Comparison of ENCODE assay signal across 17 mouse cellular contexts in the genomic region with DNA sequence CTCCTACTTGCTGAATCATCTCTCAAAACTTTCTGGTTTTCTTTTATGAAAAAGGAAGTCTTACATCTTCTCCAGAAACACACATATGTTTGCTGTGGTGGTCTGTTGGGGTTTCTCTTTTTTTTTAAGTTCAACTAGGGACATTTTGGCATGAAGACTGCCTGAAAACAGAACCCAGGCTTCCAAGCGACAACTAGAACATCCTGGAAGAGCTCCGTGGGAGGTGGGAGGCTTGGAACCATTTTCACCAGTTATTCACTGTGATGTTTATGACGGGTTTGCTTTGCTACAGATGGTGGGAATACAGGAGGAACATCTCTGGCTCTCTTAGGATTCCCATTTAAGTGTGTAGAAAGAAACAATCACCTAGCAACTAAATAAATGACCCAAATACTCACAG.
DNase-seq lines count a peak whose midpoint lies in the region; ATAC-seq and TF ChIP-seq lines count a peak whose summit lies in the region.
"Had no signal": no experiment of that assay in that cellular context is flagged by ENCODE, and none has a peak within 500 bp of the region (broad histone marks: within the 10 kb centered on the region; RNA-seq: fewer than 3 reads in every experiment).

No protein-coding gene starts in this region.

- no peak for ATAC-seq in midbrain, embryonic 14.5 days (ENCODE audit: low FRiP score, low TSS enrichment)
- ATAC-seq in hindbrain, embryonic 16.5 days, result no peak

- H3K9me3 ChIP-seq in midbrain, embryonic 14.5 days (ENCODE audit: control insufficient read depth, low read length), result no peaks in the 10 kb centered on the region
- H3K9me3 ChIP-seq in midbrain, embryonic 10.5 days (replicated peaks), result no peaks in the 10 kb centered on the region
- H3K9me3 ChIP-seq in hindbrain, embryonic 16.5 days (ENCODE audit: control insufficient read depth, low read length), result no peaks in the 10 kb centered on the region
- H3K9me3 ChIP-seq: stomach, embryonic 15.5 days had no signal

- no peak overlapping the region for H3K4me3 ChIP-seq in left cerebral cortex, adult 2 months
- H3K4me3 ChIP-seq in midbrain, embryonic 14.5 days (replicated peaks; ENCODE audit: low read depth, low read length), result no peak overlapping the region
- no peak overlapping the region for H3K4me3 ChIP-seq in midbrain, embryonic 10.5 days
- H3K4me3 ChIP-seq in hindbrain, embryonic 16.5 days (ENCODE audit: low read length), result no peak overlapping the region
- H3K4me3 ChIP-seq: stomach, embryonic 15.5 days had no signal

- H3K36me3 ChIP-seq in midbrain, embryonic 14.5 days (ENCODE audit: control insufficient read depth, insufficient read depth, low read length), result no peaks in the 10 kb centered on the region
- H3K36me3 ChIP-seq in midbrain, embryonic 10.5 days, result no peaks in the 10 kb centered on the region
- H3K36me3 ChIP-seq in hindbrain, embryonic 16.5 days (ENCODE audit: control insufficient read depth, insufficient read depth, low read length), result no peaks in the 10 kb centered on the region
- H3K36me3 ChIP-seq: stomach, embryonic 15.5 days had no signal

- H3K4me1 ChIP-seq in midbrain, embryonic 14.5 days (ENCODE audit: control insufficient read depth, insufficient read depth, low read length), result peaks cover 7% of the 10 kb centered on the region
- H3K4me1 ChIP-seq in midbrain, embryonic 10.5 days, result peaks cover 23% of the 10 kb centered on the region
- peaks cover 4% of the 10 kb centered on the region for H3K4me1 ChIP-seq in hindbrain, embryonic 16.5 days (ENCODE audit: control insufficient read depth, insufficient read depth, low read depth, low read length)
- H3K4me1 ChIP-seq: stomach, embryonic 15.5 days had no signal

- DNase-seq in left cerebral cortex, adult 11 months (ENCODE audit: low spot score), result peak; percentile 44
- no peak for DNase-seq in left cerebral cortex, postnatal 4 days
- DNase-seq in frontal cortex, postnatal 14 days (ENCODE audit: low spot score in 2 of 2), result peak; percentile 27 to 32
- peak; percentile 25 to 43 for DNase-seq in left cerebral cortex, adult 2 months (ENCODE audit: extremely low spot score in 1 of 2, low spot score in 2 of 2)
- peak; percentile 57 to 79 for DNase-seq in right cerebral cortex, postnatal 36 days (ENCODE audit: low spot score in 2 of 2)
- no peak for DNase-seq in midbrain, embryonic 14.5 days
- DNase-seq in midbrain, embryonic 10.5 days (ENCODE audit: low spot score), result no peak
- DNase-seq: B cell, adult 2 months; cerebellum, adult 8-10 months; kidney, adult 2 months; kidney, postnatal 25 days; lung, adult 18-20 months; thymus, adult 2 months had no signal

- no peaks in the 10 kb centered on the region for H3K27me3 ChIP-seq in midbrain, embryonic 14.5 days (ENCODE audit: control insufficient read depth, insufficient read depth, low read length)
- H3K27me3 ChIP-seq in midbrain, embryonic 10.5 days (ENCODE audit: low read depth, poor library complexity, severe bottlenecking), result no peaks in the 10 kb centered on the region
- H3K27me3 ChIP-seq in hindbrain, embryonic 16.5 days (replicated peaks; ENCODE audit: control insufficient read depth, insufficient read depth, low read length), result no peaks in the 10 kb centered on the region
- H3K27me3 ChIP-seq: stomach, embryonic 15.5 days had no signal

- H3K4me2 ChIP-seq in midbrain, embryonic 14.5 days (ENCODE audit: low read length), result no peak overlapping the region
- H3K4me2 ChIP-seq in hindbrain, embryonic 16.5 days (ENCODE audit: low read length), result no peak overlapping the region
- H3K4me2 ChIP-seq: heart, embryonic 11.5 days; liver, embryonic 11.5 days; stomach, embryonic 15.5 days had no signal

- intact Hi-C loops in left cerebral cortex, postnatal 4 days (cut with DNase I), result no loop called here
- intact Hi-C loops in left cerebral cortex, adult 2 months (cut with DNase I), result loop anchor here (1.0 to 5.0 kb wide), 4 partner anchors 36 to 122 kb away; no protein-coding TSS in a partner anchor

- no peak overlapping the region for H3K9ac ChIP-seq in midbrain, embryonic 14.5 days (replicated peaks; ENCODE audit: low read length)
- no peak overlapping the region for H3K9ac ChIP-seq in hindbrain, embryonic 16.5 days (ENCODE audit: low read depth, low read length)
- H3K9ac ChIP-seq: stomach, embryonic 15.5 days had no signal

- no peak for TF ChIP-seq CTCF in left cerebral cortex, adult 2 months (IDR thresholded peaks at IDR 0.05)

- H3K27ac ChIP-seq in left cerebral cortex, adult 2 months, result no peak overlapping the region; the same call in 1 of the 2 replicates
- H3K27ac ChIP-seq in midbrain, embryonic 14.5 days (replicated peaks; ENCODE audit: low read depth, low read length), result no peak overlapping the region
- H3K27ac ChIP-seq in midbrain, embryonic 10.5 days (replicated peaks), result no peak overlapping the region
- H3K27ac ChIP-seq in hindbrain, embryonic 16.5 days (ENCODE audit: low read depth, low read length), result no peak overlapping the region
- H3K27ac ChIP-seq: stomach, embryonic 15.5 days had no signal

- 93% methylated on average over 3 of the region's 3 CpGs for WGBS in midbrain, embryonic 14.5 days
- 84% methylated on average over 3 of the region's 3 CpGs for WGBS in midbrain, embryonic 10.5 days
- 85% methylated on average over 3 of the region's 3 CpGs for WGBS in hindbrain, embryonic 16.5 days

Comparison
In these comparisons a context has a peak if more than half of its experiments do, and no peak if none do; other contexts are left out.
1. DNase-seq: peak in left cerebral cortex, adult 11 months (single experiment), frontal cortex, postnatal 14 days (2 of 2), left cerebral cortex, adult 2 months (2 of 2) and right cerebral cortex, postnatal 36 days (2 of 2); none in left cerebral cortex, postnatal 4 days (single experiment), midbrain, embryonic 14.5 days (single experiment) and midbrain, embryonic 10.5 days (single experiment).